Mouse (Mus musculus) embryonic facial prominence, embryonic 13.5 days (tissue): ENCODE data around the gene Cactin. TPM values are rescaled to one million over a fixed set of nuclear protein-coding genes. Genes with fewer than 3 reads are reported as not detected.

ENCODE experiments used
- ATAC-seq: fragments of 200-750 bp; cut with Nextera tagmentation; 2 replicates; pipeline ENCODE4 v1.8.0; 2017; ENCODE audit warnings: low read depth; ENCODE audit not compliant: insufficient number of reproducible peaks, insufficient read depth, low FRiP score, low TSS enrichment
- H3K27ac ChIP-seq: fragments of 300-500 bp; sonication (generic); 2 replicates; pipeline ENCODE4 v1.5.1; 2015; ENCODE audit warnings: moderate library complexity, mild to moderate bottlenecking, inconsistent platforms
- H3K27me3 ChIP-seq: fragments of 300-500 bp; sonication (generic); 2 replicates; pipeline ENCODE4 v1.6.1; 2015; ENCODE audit warnings: mild to moderate bottlenecking, inconsistent platforms
- H3K36me3 ChIP-seq: fragments of 300-500 bp; sonication (generic); 2 replicates; pipeline ENCODE4 v1.6.1; 2015; ENCODE audit warnings: mild to moderate bottlenecking, inconsistent platforms
- H3K4me1 ChIP-seq: fragments of 300-500 bp; sonication (generic); 2 replicates; pipeline ENCODE4 v1.6.1; 2015; ENCODE audit warnings: inconsistent platforms
- H3K4me2 ChIP-seq: fragments of 300-500 bp; sonication (generic); 2 replicates; pipeline ENCODE4 v1.6.1; 2015; ENCODE audit warnings: moderate library complexity, mild to moderate bottlenecking, inconsistent platforms
- H3K4me3 ChIP-seq: fragments of 300-500 bp; sonication (generic); 2 replicates; pipeline ENCODE4 v1.5.1; 2015; ENCODE audit warnings: mild to moderate bottlenecking, inconsistent platforms
- H3K9ac ChIP-seq: fragments of 300-500 bp; sonication (generic); 2 replicates; pipeline ENCODE4 v1.6.1; 2015; ENCODE audit warnings: mild to moderate bottlenecking, inconsistent platforms
- H3K9me3 ChIP-seq: fragments of 300-500 bp; sonication (generic); 2 replicates; pipeline ENCODE4 v1.6.1; 2016; ENCODE audit warnings: inconsistent platforms
- WGBS: fragments of 180-500 bp; shearing (Covaris S2); methylation state at CpG from one replicate; pipeline ENCODE4 v1.1.7; 2015; ENCODE audit warnings: mixed read lengths; 5-methylcytosine and 5-hydroxymethylcytosine counted together
- polyA plus RNA-seq: library from polyadenylated mRNA; unstranded; fragments of >200 nt; fragmentation: Nextera tagmentation; extraction: Ambion mirVana; gene quantifications from 2 replicates; pipeline ENCODE4 v1.2.1, GENCODE M21; 2015

The Cactin gene
- polyA plus RNA-seq, 1 experiment from 2014 or later, result 46.9 TPM

DNA sequence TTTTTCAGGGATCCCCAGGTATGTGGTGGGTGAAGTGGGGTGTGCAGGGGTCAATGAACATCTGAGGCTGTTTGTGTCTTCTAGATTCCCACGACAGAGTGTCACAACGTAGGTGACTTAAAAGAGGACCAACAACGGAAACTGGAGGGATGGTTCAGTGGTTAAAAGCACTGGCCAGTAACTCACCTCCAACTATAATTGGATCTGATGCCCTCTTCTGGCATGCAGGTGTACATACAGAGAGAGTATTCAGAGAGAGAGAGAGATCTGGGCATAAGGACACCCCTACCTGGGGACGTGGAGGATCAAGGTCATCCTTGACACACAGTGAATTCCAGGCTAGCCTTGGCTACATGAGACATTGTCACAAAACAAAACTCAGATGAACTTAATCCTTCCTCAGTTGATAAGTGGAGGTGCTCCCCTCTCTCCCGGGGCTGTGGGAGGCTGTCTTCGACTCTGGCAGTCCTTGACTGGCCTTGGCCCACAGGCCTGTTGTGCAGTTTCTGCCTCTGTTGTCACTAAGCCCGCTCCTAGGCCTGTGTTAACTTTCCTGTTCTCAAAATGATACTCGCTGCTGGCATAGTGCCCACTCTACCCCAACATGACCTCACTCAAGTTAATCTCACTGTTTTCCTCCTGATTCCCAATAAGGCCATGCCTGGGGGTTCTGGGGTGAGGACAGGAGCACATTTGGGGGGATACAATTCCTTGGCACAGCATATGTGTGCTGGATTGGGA is 23.7 kb downstream of the Cactin start:
- Histone ChIP-seq H3K4me2 (no peak overlapping the region), H3K36me3 (peaks cover 27% of the 10 kb centered on the region), H3K27me3 (peaks cover 73% of the 10 kb centered on the region), H3K4me3 (no peak overlapping the region), H3K27ac (no peak overlapping the region), H3K9me3 (no peaks in the 10 kb centered on the region), H3K4me1 (peaks cover 37% of the 10 kb centered on the region), H3K9ac (no peak overlapping the region)
- WGBS, result 55% methylated on average over 8 of the region's 8 CpGs
- no peak for ATAC-seq

DNA sequence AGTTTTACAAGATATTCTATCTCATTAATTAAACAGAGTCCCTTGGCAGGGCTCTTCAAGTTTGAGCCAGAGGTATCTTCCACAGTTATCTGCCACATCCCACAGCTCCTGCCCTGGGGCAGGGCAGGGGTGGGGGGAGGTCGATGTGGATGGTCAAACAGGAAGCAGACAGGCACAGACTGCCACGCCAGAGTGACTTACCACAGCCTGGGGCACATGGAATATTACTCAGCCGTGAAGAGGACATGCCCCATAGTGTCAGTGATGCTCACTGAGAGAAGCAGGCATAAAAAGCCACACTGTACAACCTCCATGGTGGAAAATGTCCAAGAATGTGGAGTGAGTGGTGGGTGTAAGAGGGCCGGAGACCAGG is 24.2 kb downstream of the Cactin start:
- Histone ChIP-seq H3K27ac (no peak overlapping the region), H3K27me3 (peaks cover 73% of the 10 kb centered on the region), H3K9ac (no peak overlapping the region), H3K36me3 (peaks cover 27% of the 10 kb centered on the region), H3K4me3 (no peak overlapping the region), H3K4me2 (no peak overlapping the region), H3K4me1 (peaks cover 39% of the 10 kb centered on the region), H3K9me3 (no peaks in the 10 kb centered on the region)
- no peak for ATAC-seq
- 79% methylated on average over 4 of the region's 4 CpGs for WGBS

DNA sequence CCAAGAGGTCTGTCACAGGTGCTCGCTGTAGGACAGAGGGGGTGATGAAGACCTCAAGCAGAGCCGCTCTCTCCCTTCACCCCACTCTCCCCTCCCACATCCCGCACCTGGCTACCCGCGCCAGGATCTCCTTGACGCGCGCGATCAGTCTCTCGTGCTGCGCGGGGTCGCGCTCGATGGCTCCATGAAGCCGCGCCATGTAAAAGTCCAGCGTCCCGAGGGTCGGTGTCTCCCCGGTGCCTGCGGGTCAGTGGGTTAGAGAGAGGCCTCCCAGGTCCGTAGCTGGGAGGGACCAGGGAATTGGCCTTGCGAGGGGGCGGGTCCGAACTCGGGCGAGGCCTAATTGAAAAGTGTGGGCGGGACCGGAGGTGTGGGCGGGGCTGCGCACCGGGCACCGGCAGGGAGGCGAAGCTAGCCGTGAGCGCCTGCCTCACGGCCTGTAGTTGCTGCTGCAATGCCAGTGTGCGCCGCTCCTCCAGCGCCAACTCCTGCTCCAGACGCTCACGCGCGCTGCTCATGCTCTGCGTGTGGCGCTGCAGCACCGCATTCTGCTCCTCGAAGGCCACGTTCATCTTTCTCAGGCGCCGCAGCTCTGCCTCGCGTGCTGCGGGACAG is 25.7 kb downstream of the Cactin start:
- H3K27ac ChIP-seq, result 0 out of 2 replicates have a peak overlapping the region, but pooled peaks have one; percentile 22
- no peaks in the 10 kb centered on the region for H3K9me3 ChIP-seq
- ATAC-seq, result no peak
- peak overlapping the region; percentile 31 for H3K4me3 ChIP-seq
- H3K9ac ChIP-seq, result peak overlapping the region; percentile 57
- peaks cover 61% of the 10 kb centered on the region for H3K27me3 ChIP-seq
- peak overlapping the region; percentile 57 for H3K4me2 ChIP-seq
- peaks cover 41% of the 10 kb centered on the region for H3K4me1 ChIP-seq
- peaks cover 27% of the 10 kb centered on the region for H3K36me3 ChIP-seq
- WGBS, result 8% methylated on average over 55 of the region's 55 CpGs

DNA sequence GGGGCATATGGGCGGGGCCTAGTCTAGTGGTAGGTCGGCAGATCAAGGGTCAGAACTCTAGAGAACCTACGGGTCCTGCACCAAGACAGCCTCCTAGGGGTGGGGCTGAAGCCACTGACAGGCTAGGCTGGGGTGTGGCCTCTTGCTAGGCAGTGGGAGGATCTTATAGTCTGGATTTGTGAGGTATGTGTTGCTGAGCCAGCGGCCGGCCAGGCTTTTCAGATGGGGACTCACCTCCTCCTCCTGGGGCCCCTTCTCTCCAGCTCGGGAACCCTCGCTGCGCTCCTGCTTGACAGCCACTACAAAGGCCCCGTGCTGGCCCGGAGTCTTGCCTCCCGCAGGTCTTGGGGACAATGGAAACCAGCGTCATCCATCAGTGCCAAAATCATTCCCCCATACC is 28.2 kb downstream of the Cactin start:
- no peak overlapping the region; the same call in 1 of the 2 replicates for H3K27ac ChIP-seq
- peaks cover 38% of the 10 kb centered on the region for H3K4me1 ChIP-seq
- peaks cover 27% of the 10 kb centered on the region for H3K36me3 ChIP-seq
- no peak for ATAC-seq
- H3K4me3 ChIP-seq, result peak overlapping the region; percentile 82
- H3K9me3 ChIP-seq, result no peaks in the 10 kb centered on the region
- peaks cover 36% of the 10 kb centered on the region for H3K27me3 ChIP-seq
- H3K9ac ChIP-seq, result peak overlapping the region; percentile 93
- WGBS, result 8% methylated on average over 12 of the region's 12 CpGs
- H3K4me2 ChIP-seq, result peak overlapping the region; percentile 92

DNA sequence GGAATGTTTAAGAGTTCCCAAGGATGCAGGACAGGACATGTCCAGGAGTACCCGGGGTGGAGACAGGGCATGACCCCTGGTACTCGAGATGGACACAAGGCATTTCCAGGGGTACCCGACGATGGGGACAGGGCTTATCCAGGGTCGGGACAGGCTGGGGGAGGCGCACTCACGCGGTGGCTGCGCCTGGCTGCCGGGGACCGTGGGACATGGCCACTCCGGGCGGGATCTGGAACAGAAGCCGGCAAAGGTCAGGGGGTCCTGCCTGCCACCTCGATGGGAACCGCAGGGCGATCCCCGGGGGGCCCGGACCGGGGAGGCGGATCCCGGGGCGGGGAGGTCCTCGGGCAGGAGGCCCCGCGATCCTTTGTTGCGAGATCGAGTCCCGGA is 29.1 kb downstream of the Cactin start:
- H3K9me3 ChIP-seq, result no peaks in the 10 kb centered on the region
- H3K4me3 ChIP-seq, result peak overlapping the region; percentile 82
- H3K9ac ChIP-seq, result peak overlapping the region; percentile 93
- peak overlapping the region; percentile 92 for H3K4me2 ChIP-seq
- peak overlapping the region; percentile 73; the same call in 1 of the 2 replicates for H3K27ac ChIP-seq
- peaks cover 46% of the 10 kb centered on the region for H3K4me1 ChIP-seq
- under 1% methylated on average over 25 of the region's 29 CpGs for WGBS
- ATAC-seq, result peak; percentile 2; the same call in 1 of the 2 replicates
- H3K36me3 ChIP-seq, result peaks cover 27% of the 10 kb centered on the region
- H3K27me3 ChIP-seq, result peaks cover 28% of the 10 kb centered on the region

DNA sequence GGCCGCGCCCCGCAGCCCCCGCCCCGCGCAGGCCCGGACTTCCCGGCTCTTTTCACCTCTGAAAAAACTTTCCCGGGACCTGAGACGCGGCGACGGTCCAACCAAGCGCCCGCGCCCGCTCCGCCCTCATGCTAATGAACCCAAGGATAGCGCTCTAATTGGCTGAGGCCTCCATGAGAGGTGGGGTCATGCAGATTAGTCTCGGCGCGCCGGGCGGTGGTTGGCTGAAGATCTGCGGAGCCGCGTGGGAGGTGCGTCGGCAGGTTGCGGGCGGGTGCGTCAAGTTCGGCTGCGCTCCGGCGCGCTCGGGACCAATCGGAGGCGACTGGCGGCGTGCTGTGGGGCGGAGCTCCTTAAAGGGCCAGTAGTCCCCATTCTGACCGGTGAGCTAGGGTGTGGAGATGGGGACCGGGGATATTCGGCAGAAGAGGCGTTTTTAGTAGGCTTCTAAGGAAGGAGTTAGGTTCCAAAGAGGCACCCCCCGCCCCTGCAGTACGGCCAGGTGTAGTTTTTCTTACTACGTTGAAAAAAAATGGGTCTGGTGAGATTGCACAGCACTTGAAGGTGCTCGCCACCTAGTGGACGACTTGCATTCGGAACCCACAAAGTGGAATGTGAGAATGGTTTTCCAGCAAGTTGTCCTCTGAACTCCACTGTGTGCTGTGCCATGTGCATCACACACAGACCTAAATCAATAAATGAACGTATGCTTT is 29.6 kb downstream of the Cactin start, which contains the start of gene Hmg20b:
Gene Hmg20b (minus strand): TSS at position 130 of the 713 bp plus-strand sequence.
- under 1% methylated on average over 54 of the region's 54 CpGs for WGBS
- peak within 1 kb of the TSS; percentile 93 for H3K9ac ChIP-seq
- H3K36me3 ChIP-seq, result peaks cover 23% of the 10 kb centered on the region
- H3K4me1 ChIP-seq, result peaks cover 46% of the 10 kb centered on the region
- peak within 1 kb of the TSS; percentile 82 for H3K4me3 ChIP-seq
- peaks cover 23% of the 10 kb centered on the region for H3K27me3 ChIP-seq
- peak within 1 kb of the TSS; percentile 73 for H3K27ac ChIP-seq
- ATAC-seq, result peak; percentile 92
- peak within 1 kb of the TSS; percentile 92 for H3K4me2 ChIP-seq
- H3K9me3 ChIP-seq, result no peaks in the 10 kb centered on the region

DNA sequence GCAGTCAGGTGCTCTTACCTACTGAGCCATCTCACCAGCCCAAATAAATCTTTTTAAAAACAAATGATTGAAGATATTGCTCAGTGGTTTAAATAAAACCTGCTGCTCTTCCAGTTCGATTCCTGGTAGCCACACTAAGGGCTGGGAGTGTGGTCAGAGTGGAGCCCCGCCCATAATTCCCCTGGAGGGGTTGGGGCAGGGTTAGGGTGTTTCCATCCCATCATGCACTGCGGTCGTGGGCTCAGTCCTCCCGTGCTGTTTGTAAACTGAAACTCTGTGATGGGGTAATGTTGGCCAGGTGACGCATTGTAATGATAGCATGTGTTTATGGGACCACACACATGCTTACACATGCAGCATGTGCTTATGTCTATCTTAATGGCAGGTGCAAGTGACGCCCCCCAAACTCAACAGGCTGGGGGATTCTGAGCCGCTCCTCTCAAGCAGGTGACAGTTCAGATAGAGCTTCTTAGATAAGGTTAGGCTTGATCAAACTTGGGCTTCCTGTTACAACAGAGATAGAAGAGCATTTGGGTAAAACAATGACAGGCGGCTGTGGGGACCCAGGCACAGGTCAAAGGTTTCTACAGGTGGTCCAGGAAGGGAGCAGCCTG is 30.9 kb downstream of the Cactin start:
- Histone ChIP-seq H3K27me3 (peaks cover 12% of the 10 kb centered on the region; the same call in 1 of the 2 replicates), H3K4me3 (no peak overlapping the region), H3K9me3 (no peaks in the 10 kb centered on the region), H3K27ac (no peak overlapping the region), H3K9ac (no peak overlapping the region), H3K36me3 (peaks cover 17% of the 10 kb centered on the region), H3K4me1 (peaks cover 44% of the 10 kb centered on the region), H3K4me2 (no peak overlapping the region)
- 22% methylated on average over 9 of the region's 9 CpGs for WGBS
- ATAC-seq, result no peak

DNA sequence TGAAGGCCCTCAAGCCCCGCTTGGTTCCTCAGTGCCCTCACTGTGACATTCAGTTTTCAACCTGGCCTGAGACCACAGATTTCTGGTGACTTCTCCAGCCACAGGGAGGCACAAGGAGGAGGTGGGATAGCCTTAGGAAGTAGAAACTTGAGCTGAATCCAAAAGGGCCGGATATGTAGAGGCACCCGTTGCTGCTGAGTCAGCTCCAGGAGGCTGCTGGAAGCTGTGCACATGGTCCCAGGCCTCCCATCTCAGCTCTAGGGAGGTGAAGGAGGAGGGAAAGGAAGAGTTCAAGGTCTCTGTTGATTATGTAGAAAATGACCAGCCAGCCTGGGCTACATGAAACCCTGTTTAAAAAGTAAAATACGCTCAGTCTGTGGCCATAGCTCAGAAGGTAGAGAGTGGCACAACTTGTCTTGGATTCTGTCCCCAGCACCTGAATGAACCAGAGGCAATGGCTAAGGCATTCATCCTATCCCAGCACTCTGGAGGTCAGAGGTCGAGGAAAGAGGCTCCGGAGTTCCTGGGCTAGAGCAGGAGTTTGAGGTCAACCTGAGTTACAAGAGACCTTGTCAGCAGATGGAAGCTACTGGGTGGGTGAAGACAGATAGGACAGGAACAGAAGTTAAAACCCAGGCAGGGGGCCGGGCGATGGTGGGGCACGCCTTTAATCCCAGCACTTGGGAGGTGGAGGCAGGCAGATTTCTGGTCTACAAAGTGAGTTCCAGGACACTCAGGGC is 34.0 kb downstream of the Cactin start:
- Histone ChIP-seq H3K9ac (0 out of 2 replicates have a peak overlapping the region, but pooled peaks have one; percentile 49), H3K4me1 (peaks cover 42% of the 10 kb centered on the region), H3K27me3 (no peaks in the 10 kb centered on the region), H3K4me3 (no peak overlapping the region), H3K27ac (no peak overlapping the region; the same call in 1 of the 2 replicates), H3K9me3 (no peaks in the 10 kb centered on the region), H3K36me3 (peaks cover under 1% of the 10 kb centered on the region; the same call in 1 of the 2 replicates), H3K4me2 (no peak overlapping the region)
- 53% methylated on average over 9 of the region's 9 CpGs for WGBS
- no peak for ATAC-seq

DNA sequence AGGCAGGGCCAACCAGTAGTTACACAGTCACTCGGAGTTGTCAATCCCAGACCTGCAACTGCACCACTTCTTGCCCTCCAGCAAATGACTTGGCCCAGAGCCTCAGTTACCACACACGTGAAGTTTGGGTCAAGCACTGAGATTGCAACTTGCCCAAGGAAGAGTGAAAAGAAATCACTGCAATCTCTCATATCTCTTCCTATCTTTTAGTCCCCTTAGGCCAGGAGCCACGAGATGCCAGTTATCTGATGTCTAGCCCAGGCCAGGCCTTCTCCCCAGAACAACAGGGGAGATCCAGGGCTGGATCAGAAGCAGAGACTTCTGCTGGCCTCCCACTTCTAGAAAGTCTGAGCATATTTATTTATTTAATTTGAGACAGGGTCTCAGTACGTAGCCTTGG is 34.6 kb downstream of the Cactin start:
- Histone ChIP-seq H3K4me1 (peaks cover 44% of the 10 kb centered on the region), H3K27ac (no peak overlapping the region), H3K9ac (no peak overlapping the region), H3K4me3 (no peak overlapping the region), H3K27me3 (no peaks in the 10 kb centered on the region), H3K4me2 (no peak overlapping the region), H3K36me3 (peaks cover 6% of the 10 kb centered on the region), H3K9me3 (no peaks in the 10 kb centered on the region)
- 62% methylated on average over 4 of the region's 4 CpGs for WGBS
- no peak for ATAC-seq

DNA sequence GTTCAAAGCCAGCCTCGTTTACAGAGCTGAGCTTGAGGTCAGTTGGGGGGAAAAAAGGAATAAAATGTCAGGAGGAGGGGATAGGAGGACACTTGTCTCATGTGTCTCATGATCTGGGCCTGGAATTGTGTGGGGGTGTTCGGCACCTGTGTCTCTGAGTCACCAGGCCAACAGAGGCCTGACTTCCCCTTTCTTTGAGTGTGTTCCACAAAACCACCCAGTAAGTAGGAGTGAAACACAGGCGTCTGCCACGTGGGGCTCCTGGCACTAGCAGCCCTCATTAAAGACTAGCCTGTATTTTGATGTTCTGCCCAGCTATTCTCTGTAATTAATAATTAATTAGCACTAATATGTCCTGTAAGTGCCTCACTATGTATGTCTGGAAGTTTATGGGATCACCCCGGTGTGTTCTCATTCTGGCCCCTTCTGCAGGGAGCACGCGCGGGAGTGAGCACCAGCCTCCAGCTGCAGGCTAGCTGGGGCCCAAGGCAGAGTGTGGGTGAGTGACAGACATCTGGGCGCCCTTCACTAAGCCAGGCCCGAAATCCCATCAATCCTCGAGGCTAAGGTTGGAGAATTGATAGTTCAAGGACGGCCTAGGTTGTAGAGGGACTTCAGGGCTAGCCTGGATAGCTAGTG is 35.6 kb downstream of the Cactin start:
- no peak overlapping the region; the same call in 1 of the 2 replicates for H3K9ac ChIP-seq
- no peak overlapping the region for H3K27ac ChIP-seq
- peaks cover 48% of the 10 kb centered on the region for H3K4me1 ChIP-seq
- no peaks in the 10 kb centered on the region for H3K9me3 ChIP-seq
- 53% methylated on average over 12 of the region's 12 CpGs for WGBS
- H3K4me3 ChIP-seq, result peak overlapping the region; percentile 78
- no peaks in the 10 kb centered on the region for H3K27me3 ChIP-seq
- H3K36me3 ChIP-seq, result peaks cover 11% of the 10 kb centered on the region
- peak overlapping the region; percentile 98; the same call in 1 of the 2 replicates for H3K4me2 ChIP-seq
- no peak for ATAC-seq
